Mouse (Mus musculus) cortical plate, adult 2 months (tissue): ENCODE data around the gene Tmem243.

Source experiments
- CTCF ChIP-seq: fragments of 200-500 bp; IDR thresholded peaks from 2 replicates; pipeline ENCODE4 v1.5.1; 2011; ENCODE audit warnings: mild to moderate bottlenecking, control low read depth, low read length; ENCODE audit not compliant: insufficient read depth; ENCODE audit errors: extremely low read depth
- POLR2A ChIP-seq: fragments of 200-500 bp; IDR thresholded peaks from 2 replicates; pipeline ENCODE4 v1.6.1; 2011; ENCODE audit warnings: mild to moderate bottlenecking, low read length, control low read depth; ENCODE audit not compliant: insufficient read depth; ENCODE audit errors: extremely low read depth

GRCm38 (mm10) chr5:9156746-9157145 lies 56.3 kb downstream of the Tmem243 start:
- TF ChIP-seq CTCF = no peak
- TF ChIP-seq POLR2A = no peak
